7 mouse cellular contexts compared by ENCODE assay signal in genomic region chr3:95133176-95133575, GRCm38 (mm10). TPM values are rescaled to one million over a fixed set of nuclear protein-coding genes. Genes with fewer than 3 reads are reported as not detected.
DNase-seq lines count a peak whose midpoint lies in the region; ATAC-seq and TF ChIP-seq lines count a peak whose summit lies in the region.

No protein-coding gene starts in this region.

- WGBS in forebrain, embryonic 11.5 days, result 58% methylated on average over 11 of the region's 11 CpGs
- WGBS in limb, embryonic 12.5 days, result 62% methylated on average over 11 of the region's 11 CpGs
- WGBS in small intestine, adult 2 months, result 49% methylated on average over 11 of the region's 11 CpGs

- H3K4me3 ChIP-seq in megakaryocyte, embryonic 14.5 days (replicated peaks), result peak overlapping the region; percentile 93
- peak overlapping the region; percentile 56 for H3K4me3 ChIP-seq in forebrain, embryonic 11.5 days (ENCODE audit: low read depth, low read length)
- H3K4me3 ChIP-seq in limb, embryonic 12.5 days (replicated peaks), result peak overlapping the region; percentile 65
- peak overlapping the region; percentile 55 for H3K4me3 ChIP-seq in small intestine, adult 2 months (ENCODE audit: low read depth, low read length)

- peaks cover 41% of the 10 kb centered on the region for H3K4me1 ChIP-seq in megakaryocyte, embryonic 14.5 days
- H3K4me1 ChIP-seq in forebrain, embryonic 11.5 days (replicated peaks; ENCODE audit: control insufficient read depth, insufficient read depth, low read length), result 0 out of 2 replicates have a peak, but pooled peaks cover 7% of the 10 kb centered on the region
- peaks cover 23% of the 10 kb centered on the region for H3K4me1 ChIP-seq in limb, embryonic 12.5 days (replicated peaks)
- peaks cover 5% of the 10 kb centered on the region; the same call in 1 of the 2 replicates for H3K4me1 ChIP-seq in small intestine, adult 2 months (ENCODE audit: control insufficient read depth, insufficient read depth, insufficient read length, low read length)

- H3K27ac ChIP-seq in forebrain, embryonic 11.5 days (ENCODE audit: low read depth, low read length), result 0 out of 2 replicates have a peak overlapping the region, but pooled peaks have one; percentile 14
- H3K27ac ChIP-seq in limb, embryonic 12.5 days, result peak overlapping the region; percentile 78
- peak overlapping the region; percentile 24; the same call in 1 of the 2 replicates for H3K27ac ChIP-seq in small intestine, adult 2 months (ENCODE audit: insufficient read depth, low read depth, low read length)

- no peaks in the 10 kb centered on the region for H3K27me3 ChIP-seq in megakaryocyte, embryonic 14.5 days (replicated peaks)
- H3K27me3 ChIP-seq in forebrain, embryonic 11.5 days (ENCODE audit: control insufficient read depth, insufficient read depth, low read length), result no peaks in the 10 kb centered on the region
- H3K27me3 ChIP-seq in limb, embryonic 12.5 days, result no peaks in the 10 kb centered on the region
- no peaks in the 10 kb centered on the region for H3K27me3 ChIP-seq in small intestine, adult 2 months (ENCODE audit: control insufficient read depth, insufficient read depth, low read length)

- H3K9me3 ChIP-seq in megakaryocyte, embryonic 14.5 days, result no peaks in the 10 kb centered on the region
- H3K9me3 ChIP-seq in forebrain, embryonic 11.5 days (ENCODE audit: control insufficient read depth, low read length), result no peaks in the 10 kb centered on the region
- H3K9me3 ChIP-seq in limb, embryonic 12.5 days, result 0 out of 2 replicates have a peak, but pooled peaks cover 4% of the 10 kb centered on the region

- H3K9ac ChIP-seq in forebrain, embryonic 11.5 days (ENCODE audit: low read length), result peak overlapping the region; percentile 70
- peak overlapping the region; percentile 75 for H3K9ac ChIP-seq in limb, embryonic 12.5 days (replicated peaks)

- no peak for ATAC-seq in megakaryocyte, adult 5-6 weeks (ENCODE audit: poor library complexity, severe bottlenecking)
- no peak; the same call in 1 of the 2 replicates for ATAC-seq in forebrain, embryonic 11.5 days (replicated peaks; ENCODE audit: low FRiP score)
- ATAC-seq in limb, embryonic 12.5 days (ENCODE audit: insufficient number of reproducible peaks, insufficient read depth, low FRiP score, low TSS enrichment, low read depth), result no peak

- TF ChIP-seq POLR2A in small intestine, adult 2 months (IDR thresholded peaks at IDR 0.05; ENCODE audit: low read depth, low read length), result no peak

- peaks cover 62% of the 10 kb centered on the region for H3K36me3 ChIP-seq in megakaryocyte, embryonic 14.5 days (replicated peaks; ENCODE audit: low read length)
- no peaks in the 10 kb centered on the region for H3K36me3 ChIP-seq in forebrain, embryonic 11.5 days (ENCODE audit: control insufficient read depth, insufficient read depth, low read length)
- H3K36me3 ChIP-seq in limb, embryonic 12.5 days, result peaks cover 38% of the 10 kb centered on the region
- peaks cover 24% of the 10 kb centered on the region for H3K36me3 ChIP-seq in small intestine, adult 2 months (ENCODE audit: control insufficient read depth, insufficient read depth, low read length)

- peak overlapping the region; percentile 90 for H3K4me2 ChIP-seq in forebrain, embryonic 11.5 days (ENCODE audit: low read depth, low read length, severe bottlenecking)
- peak overlapping the region; percentile 86 for H3K4me2 ChIP-seq in limb, embryonic 12.5 days

- no peak for DNase-seq in forebrain, embryonic 11.5 days (ENCODE audit: low spot score)
- DNase-seq in gastrocnemius, postnatal 4 days (ENCODE audit: low spot score in 2 of 2), result no peak
- DNase-seq in spleen, adult 12 weeks (ENCODE audit: low spot score), result no peak

- no peak for TF ChIP-seq CTCF in small intestine, adult 2 months (IDR thresholded peaks at IDR 0.05; ENCODE audit: extremely low read depth, insufficient read length, insufficient replicate concordance, low read depth, low read length)

RNA-seq across cellular contexts. Expression of gene Scnm1, which starts 0.6 kb away (rescaled TPM):
- polyA plus RNA-seq in megakaryocyte, embryonic 14.5 days (2012; ENCODE audit: insufficient read depth, low replicate concordance), result 5.8 and 7.2 TPM in 2 replicates
- 51.3 and 61.3 TPM in 2 replicates for total RNA-seq in megakaryocyte, adult 5-6 weeks (2015)
- total RNA-seq in megakaryocyte, adult 5-6 weeks (2017), result 68.0 and 72.8 TPM in 2 replicates
- 77.4 and 88.0 TPM in 2 replicates for polyA plus RNA-seq in forebrain, embryonic 11.5 days (2014; fragmentation: Nextera tagmentation; extraction: Ambion mirVana)
- 80.7 and 83.6 TPM in 2 replicates for polyA plus RNA-seq in limb, embryonic 12.5 days (2016; fragmentation: Nextera tagmentation; extraction: Ambion mirVana)
- 15.3 and 34.3 TPM in 2 replicates for polyA plus RNA-seq in small intestine, adult 2 months (2012; rRNA removed)
- 10 to 100 TPM; 48.8 to 51.2 TPM for total RNA-seq in gastrocnemius, postnatal 4 days (2021)

RNA-seq across cellular contexts. Expression of gene Lysmd1, which starts 0.7 kb away (rescaled TPM):
- polyA plus RNA-seq in megakaryocyte, embryonic 14.5 days (2012; ENCODE audit: insufficient read depth, low replicate concordance), result 3.8 and 5.1 TPM in 2 replicates
- total RNA-seq in megakaryocyte, adult 5-6 weeks (2015), result 3.3 and 3.8 TPM in 2 replicates
- total RNA-seq in megakaryocyte, adult 5-6 weeks (2017), result 4.4 and 5.0 TPM in 2 replicates
- polyA plus RNA-seq in forebrain, embryonic 11.5 days (2014; fragmentation: Nextera tagmentation; extraction: Ambion mirVana), result 11.7 and 12.4 TPM in 2 replicates
- 16.6 and 18.0 TPM in 2 replicates for polyA plus RNA-seq in limb, embryonic 12.5 days (2016; fragmentation: Nextera tagmentation; extraction: Ambion mirVana)
- polyA plus RNA-seq in small intestine, adult 2 months (2012; rRNA removed), result 1.8 and 5.0 TPM in 2 replicates
- total RNA-seq in gastrocnemius, postnatal 4 days (2021), result 1 to 10 TPM; 6.8 to 7.0 TPM

RNA-seq across cellular contexts. Expression of gene Tmod4, which starts 8.9 kb away (rescaled TPM):
- not detected in 2 replicates for polyA plus RNA-seq in megakaryocyte, embryonic 14.5 days (2012; ENCODE audit: insufficient read depth, low replicate concordance)
- total RNA-seq in megakaryocyte, adult 5-6 weeks (2015), result 1.1 and 4.4 TPM in 2 replicates
- total RNA-seq in megakaryocyte, adult 5-6 weeks (2017), result not detected in 2 replicates
- 0.37 and 0.75 TPM in 2 replicates for polyA plus RNA-seq in forebrain, embryonic 11.5 days (2014; fragmentation: Nextera tagmentation; extraction: Ambion mirVana)
- 1.0 and 1.4 TPM in 2 replicates for polyA plus RNA-seq in limb, embryonic 12.5 days (2016; fragmentation: Nextera tagmentation; extraction: Ambion mirVana)
- 0.62 and 0.84 TPM in 2 replicates for polyA plus RNA-seq in small intestine, adult 2 months (2012; rRNA removed)
- 100 to 1,000 TPM; 250 to 275 TPM for total RNA-seq in gastrocnemius, postnatal 4 days (2021)

RNA-seq across cellular contexts. Expression of gene Tnfaip8l2, which starts 9.0 kb away (rescaled TPM):
- 34.2 TPM in 1 of 2 replicates, not detected in the other for polyA plus RNA-seq in megakaryocyte, embryonic 14.5 days (2012; ENCODE audit: insufficient read depth, low replicate concordance)
- 77.5 and 85.2 TPM in 2 replicates for total RNA-seq in megakaryocyte, adult 5-6 weeks (2015)
- 103 and 115 TPM in 2 replicates for total RNA-seq in megakaryocyte, adult 5-6 weeks (2017)
- 1.3 and 1.9 TPM in 2 replicates for polyA plus RNA-seq in forebrain, embryonic 11.5 days (2014; fragmentation: Nextera tagmentation; extraction: Ambion mirVana)
- 1.7 and 2.2 TPM in 2 replicates for polyA plus RNA-seq in limb, embryonic 12.5 days (2016; fragmentation: Nextera tagmentation; extraction: Ambion mirVana)
- 8.6 and 52.3 TPM in 2 replicates for polyA plus RNA-seq in small intestine, adult 2 months (2012; rRNA removed)
- 1 to 10 TPM; 2.8 to 3.7 TPM for total RNA-seq in gastrocnemius, postnatal 4 days (2021)

RNA-seq across cellular contexts. Expression of gene Vps72, which starts 22.4 kb away (rescaled TPM):
- polyA plus RNA-seq in megakaryocyte, embryonic 14.5 days (2012; ENCODE audit: insufficient read depth, low replicate concordance), result 231 and 749 TPM in 2 replicates
- total RNA-seq in megakaryocyte, adult 5-6 weeks (2015), result 33.6 and 37.3 TPM in 2 replicates
- 74.0 and 77.3 TPM in 2 replicates for total RNA-seq in megakaryocyte, adult 5-6 weeks (2017)
- polyA plus RNA-seq in forebrain, embryonic 11.5 days (2014; fragmentation: Nextera tagmentation; extraction: Ambion mirVana), result 249 and 274 TPM in 2 replicates
- polyA plus RNA-seq in limb, embryonic 12.5 days (2016; fragmentation: Nextera tagmentation; extraction: Ambion mirVana), result 241 and 245 TPM in 2 replicates
- polyA plus RNA-seq in small intestine, adult 2 months (2012; rRNA removed), result 27.4 and 63.8 TPM in 2 replicates
- 10 to 100 TPM; 62.3 to 71.2 TPM for total RNA-seq in gastrocnemius, postnatal 4 days (2021)

Comparison
In these comparisons a context has a peak if more than half of its experiments do, and no peak if none do; other contexts are left out.
1. H3K27ac ChIP-seq: peak in every context shown above with its lines; median percentile 78 in limb, embryonic 12.5 days; 24 in small intestine, adult 2 months; 14 in forebrain, embryonic 11.5 days.